Mouse (Mus musculus): ENCODE measurements at regions not wholly inside any gene's neighbourhood (a gene's known extent, or its start where the extent isn't known, plus 50 kb on each side); places are given as distances from the start of the nearest gene placed in this dataset.

- DNase-seq (ENCODE audit: low read depth) = peak; percentile 62
- no peak for TF ChIP-seq CTCF (IDR thresholded peaks at IDR 0.05; ENCODE audit: borderline replicate concordance, extremely low read depth, insufficient read depth, insufficient read length)
- TF ChIP-seq POLR2A (IDR thresholded peaks at IDR 0.05; ENCODE audit: borderline replicate concordance, extremely low read depth, insufficient read depth, insufficient read length, poor library complexity, severe bottlenecking) = no peak
Observed at GRCm38 (mm10) chr16:73404509-73404908, 1007.1 kb downstream of the Robo2 start.

GRCm38 (mm10) chr16:73404099-73404498, 1007.5 kb downstream of the Robo2 start:
- TF ChIP-seq POLR2A (IDR thresholded peaks at IDR 0.05; ENCODE audit: borderline replicate concordance, extremely low read depth, insufficient read depth, insufficient read length, poor library complexity, severe bottlenecking) (no peak), CTCF (IDR thresholded peaks at IDR 0.05; ENCODE audit: borderline replicate concordance, extremely low read depth, insufficient read depth, insufficient read length) (no peak)
- peak; percentile 31 for DNase-seq (ENCODE audit: low read depth)

DNA sequence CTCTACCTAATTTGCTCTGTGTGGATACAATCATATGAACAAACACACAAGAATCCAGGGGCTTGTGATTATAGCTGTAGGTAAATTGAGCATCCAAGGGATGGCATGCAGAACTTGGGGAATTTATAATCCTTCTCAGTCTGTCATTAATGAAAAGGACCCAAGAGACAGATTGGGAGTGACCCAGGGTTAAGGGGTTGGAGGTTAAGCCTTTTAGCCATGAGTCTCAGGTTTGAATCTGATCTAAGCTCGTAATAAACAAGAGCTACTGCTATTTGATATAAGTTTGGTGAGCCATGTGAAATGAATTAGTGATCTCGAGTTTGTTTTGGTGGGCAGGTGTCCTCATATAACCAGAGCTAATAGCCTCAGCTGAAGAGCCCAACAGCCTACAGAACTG, 1032.6 kb downstream of the Robo2 start:
- TF ChIP-seq POLR2A (IDR thresholded peaks at IDR 0.05; ENCODE audit: borderline replicate concordance, extremely low read depth, insufficient read depth, insufficient read length, poor library complexity, severe bottlenecking) = no peak
- TF ChIP-seq CTCF (IDR thresholded peaks at IDR 0.05; ENCODE audit: borderline replicate concordance, extremely low read depth, insufficient read depth, insufficient read length) = no peak
- DNase-seq (ENCODE audit: low read depth) = no peak

- DNase-seq (ENCODE audit: low read depth) = peak; percentile 49
- TF ChIP-seq POLR2A (IDR thresholded peaks at IDR 0.05; ENCODE audit: borderline replicate concordance, extremely low read depth, insufficient read depth, insufficient read length, poor library complexity, severe bottlenecking) (no peak), CTCF (IDR thresholded peaks at IDR 0.05; ENCODE audit: borderline replicate concordance, extremely low read depth, insufficient read depth, insufficient read length) (no peak)
Observed at GRCm38 (mm10) chr16:73374608-73375165, 1036.9 kb downstream of the Robo2 start.

- no peak for TF ChIP-seq POLR2A (IDR thresholded peaks at IDR 0.05; ENCODE audit: borderline replicate concordance, extremely low read depth, insufficient read depth, insufficient read length, poor library complexity, severe bottlenecking)
- peak; percentile 62 for DNase-seq (ENCODE audit: low read depth)
Observed at GRCm38 (mm10) chr16:73368607-73369233, 1042.9 kb downstream of the Robo2 start.

DNA sequence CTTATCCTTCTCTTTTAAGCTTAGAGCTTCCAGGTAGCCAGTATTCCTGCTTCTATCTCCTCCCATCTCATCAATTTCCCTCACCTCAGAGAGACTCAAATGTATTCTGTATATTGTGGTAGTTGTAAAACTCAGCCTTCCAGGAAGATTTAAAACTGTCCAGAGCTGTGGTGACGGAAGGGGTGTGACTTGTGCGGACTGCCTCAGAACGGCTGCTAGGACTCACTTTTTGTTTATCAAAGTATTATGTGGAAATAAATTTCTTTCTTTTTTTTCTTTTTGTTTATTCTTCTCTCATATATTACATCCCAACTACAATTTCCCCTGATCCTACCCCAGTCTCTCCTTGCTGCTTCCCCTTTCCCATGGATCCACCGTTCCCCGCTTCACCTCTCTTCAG, 1043.7 kb downstream of the Robo2 start:
- DNase-seq (ENCODE audit: low read depth) = no peak
- no peak for TF ChIP-seq CTCF (IDR thresholded peaks at IDR 0.05; ENCODE audit: borderline replicate concordance, extremely low read depth, insufficient read depth, insufficient read length)
- no peak for TF ChIP-seq POLR2A (IDR thresholded peaks at IDR 0.05; ENCODE audit: borderline replicate concordance, extremely low read depth, insufficient read depth, insufficient read length, poor library complexity, severe bottlenecking)

GRCm38 (mm10) chr16:73367226-73367840, 1044.3 kb downstream of the Robo2 start:
- DNase-seq (ENCODE audit: low read depth) = peak; percentile 61
- TF ChIP-seq POLR2A (IDR thresholded peaks at IDR 0.05; ENCODE audit: borderline replicate concordance, extremely low read depth, insufficient read depth, insufficient read length, poor library complexity, severe bottlenecking) (no peak), CTCF (IDR thresholded peaks at IDR 0.05; ENCODE audit: borderline replicate concordance, extremely low read depth, insufficient read depth, insufficient read length) (no peak)

DNA sequence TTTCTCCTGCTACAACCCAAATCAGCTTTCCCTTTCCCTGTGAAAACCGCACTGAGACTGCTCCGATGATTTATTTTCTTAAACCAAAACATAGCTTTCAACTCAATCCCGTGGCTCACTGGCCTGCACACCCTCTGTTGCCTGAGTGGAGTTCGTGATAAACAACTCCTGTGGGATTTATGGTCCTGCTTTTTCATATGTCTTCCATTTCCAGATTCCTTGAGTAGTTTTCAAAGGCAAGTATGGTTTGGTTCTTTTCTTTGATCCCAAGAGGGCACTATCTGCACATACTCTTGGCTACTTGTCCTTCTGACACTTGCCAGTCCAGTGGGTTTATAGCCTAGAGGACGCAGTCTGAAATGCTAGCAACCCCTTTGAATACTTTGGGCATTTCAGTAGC, 1042.6 kb downstream of the Robo1 start:
- DNase-seq (ENCODE audit: low read depth) = peak; percentile 36
- TF ChIP-seq POLR2A (IDR thresholded peaks at IDR 0.05; ENCODE audit: borderline replicate concordance, extremely low read depth, insufficient read depth, insufficient read length, poor library complexity, severe bottlenecking) = no peak
- no peak for TF ChIP-seq CTCF (IDR thresholded peaks at IDR 0.05; ENCODE audit: borderline replicate concordance, extremely low read depth, insufficient read depth, insufficient read length)

DNA sequence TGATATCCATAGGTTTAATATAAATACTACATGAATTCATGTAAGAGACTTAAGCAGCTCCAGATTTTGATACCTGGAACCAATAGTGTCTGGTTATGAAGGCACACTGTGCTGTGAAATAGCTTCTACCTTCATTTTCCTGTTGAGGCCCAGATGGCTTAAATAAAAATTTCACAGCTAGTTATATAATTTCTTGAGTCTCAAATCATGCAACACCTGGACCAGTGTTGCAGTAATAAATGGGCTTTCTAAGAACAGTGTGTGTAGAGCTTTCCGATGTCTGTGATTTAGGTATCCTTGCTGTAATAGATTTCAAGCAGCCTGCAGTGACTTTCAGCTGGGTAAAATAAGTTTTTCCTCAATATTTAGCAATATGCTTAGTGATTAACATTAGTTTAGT, 1035.8 kb downstream of the Robo1 start:
- no peak for DNase-seq (ENCODE audit: low read depth)
- TF ChIP-seq CTCF (IDR thresholded peaks at IDR 0.05; ENCODE audit: borderline replicate concordance, extremely low read depth, insufficient read depth, insufficient read length) (no peak), POLR2A (IDR thresholded peaks at IDR 0.05; ENCODE audit: borderline replicate concordance, extremely low read depth, insufficient read depth, insufficient read length, poor library complexity, severe bottlenecking) (no peak)

GRCm38 (mm10) chr16:73343531-73343930, 1035.4 kb downstream of the Robo1 start:
- TF ChIP-seq CTCF (IDR thresholded peaks at IDR 0.05; ENCODE audit: borderline replicate concordance, extremely low read depth, insufficient read depth, insufficient read length) = no peak
- no peak for TF ChIP-seq POLR2A (IDR thresholded peaks at IDR 0.05; ENCODE audit: borderline replicate concordance, extremely low read depth, insufficient read depth, insufficient read length, poor library complexity, severe bottlenecking)
- peak; percentile 55 for DNase-seq (ENCODE audit: low read depth)

DNA sequence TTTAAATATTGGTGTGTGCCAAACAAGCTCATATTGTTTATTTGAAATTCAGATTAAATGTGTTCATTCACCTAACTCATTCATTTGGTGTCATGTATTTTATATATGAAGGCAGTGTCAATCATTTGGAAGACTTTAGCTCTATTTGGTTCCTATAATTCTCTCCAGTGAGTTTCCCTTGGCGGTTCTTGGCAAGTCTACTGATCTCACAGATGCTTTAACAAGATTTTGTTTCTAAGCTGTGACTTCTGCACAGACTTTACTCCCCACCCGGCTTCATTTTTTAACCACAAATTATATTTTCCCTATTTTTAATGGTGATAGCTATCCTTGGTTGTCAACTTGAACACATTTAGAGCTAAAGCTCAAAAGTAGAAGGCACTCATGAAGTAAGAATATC, 1009.5 kb downstream of the Robo1 start:
- TF ChIP-seq POLR2A (IDR thresholded peaks at IDR 0.05; ENCODE audit: borderline replicate concordance, extremely low read depth, insufficient read depth, insufficient read length, poor library complexity, severe bottlenecking) = no peak
- no peak for TF ChIP-seq CTCF (IDR thresholded peaks at IDR 0.05; ENCODE audit: borderline replicate concordance, extremely low read depth, insufficient read depth, insufficient read length)
- DNase-seq (ENCODE audit: low read depth) = peak; percentile 66

GRCm38 (mm10) chr16:73310096-73310495, 1002.0 kb downstream of the Robo1 start:
- peak; percentile 79 for DNase-seq (ENCODE audit: low read depth)

More at GRCm38 (mm10) chr16:73310096-73310495, 1002.0 kb downstream of the Robo1 start:
- TF ChIP-seq CTCF (IDR thresholded peaks at IDR 0.05; ENCODE audit: borderline replicate concordance, extremely low read depth, insufficient read depth, insufficient read length) (no peak), POLR2A (IDR thresholded peaks at IDR 0.05; ENCODE audit: borderline replicate concordance, extremely low read depth, insufficient read depth, insufficient read length, poor library complexity, severe bottlenecking) (no peak)

All from brain, embryonic 14.5 days (tissue).